Mouse (Mus musculus) forebrain, postnatal 0 days (tissue): ENCODE results near the gene Ube2e3. TPM values are rescaled to one million over a fixed set of nuclear protein-coding genes. Genes with fewer than 3 reads are reported as not detected.

ENCODE experiments used
- ATAC-seq: fragments of 200-750 bp; cut with Nextera tagmentation; 2 replicates; pipeline ENCODE4 v1.8.0; 2017; ENCODE audit warnings: mild to moderate bottlenecking, moderate library complexity
- DNase-seq: peaks from one replicate; pipeline ENCODE4 v3.0.0-alpha.2; 2015
- H3K27ac ChIP-seq: fragments of 300-500 bp; sonication (generic); 2 replicates; pipeline ENCODE4 v1.5.1; 2014; ENCODE audit warnings: low read depth, mild to moderate bottlenecking, antibody characterized with exemption, low read length, moderate library complexity, mixed read lengths
- H3K27me3 ChIP-seq: fragments of 300-500 bp; sonication (generic); 2 replicates; pipeline ENCODE4 v1.6.1; 2014; ENCODE audit warnings: mild to moderate bottlenecking, low read length, mixed read lengths; ENCODE audit not compliant: insufficient read depth
- H3K36me3 ChIP-seq: fragments of 300-500 bp; sonication (generic); 2 replicates; pipeline ENCODE4 v1.6.1; 2014; ENCODE audit warnings: mild to moderate bottlenecking, moderate library complexity; ENCODE audit not compliant: insufficient read depth
- H3K4me1 ChIP-seq: fragments of 300-500 bp; sonication (generic); 2 replicates; pipeline ENCODE4 v1.6.1; 2014; ENCODE audit warnings: antibody characterized with exemption; ENCODE audit not compliant: insufficient read depth
- H3K4me2 ChIP-seq: fragments of 300-500 bp; sonication (generic); 2 replicates; pipeline ENCODE4 v1.6.1; 2014; ENCODE audit warnings: low read depth, mild to moderate bottlenecking, moderate library complexity
- H3K4me3 ChIP-seq: fragments of 300-500 bp; sonication (generic); 2 replicates; pipeline ENCODE4 v1.5.1; 2014; ENCODE audit warnings: low read depth, low read length, mixed read lengths
- H3K9ac ChIP-seq: fragments of 300-500 bp; sonication (generic); 2 replicates; pipeline ENCODE4 v1.6.1; 2014; ENCODE audit warnings: mild to moderate bottlenecking
- H3K9me3 ChIP-seq: fragments of 300-500 bp; sonication (generic); 2 replicates; pipeline ENCODE4 v1.6.1; 2016; ENCODE audit warnings: low read length
- CTCF ChIP-seq: sonication (generic); IDR thresholded peaks from 2 replicates; pipeline ENCODE4 v1.5.1; 2016; ENCODE audit warnings: antibody characterized with exemption, control low read depth, low read depth
- WGBS: fragments of 180-500 bp; shearing (Covaris S2); extraction: QIAGEN DNeasy Blood & Tissue Kit; methylation state at CpG from one replicate; pipeline ENCODE4 v1.1.7; 2014; 5-methylcytosine and 5-hydroxymethylcytosine counted together
- polyA plus RNA-seq: library from polyadenylated mRNA; unstranded; fragments of >200 nt; fragmentation: Nextera tagmentation; extraction: Ambion mirVana; gene quantifications from 2 replicates; pipeline ENCODE4 v1.2.1, GENCODE M21; 2015
- total RNA-seq: library from RNA; depleted of rRNA; stranded (reverse); fragments of >200 nt; gene quantifications from 2 replicates; pipeline ENCODE4 v1.2.3, GENCODE M21; 2014

Gene Ube2e3
- total and polyA plus RNA-seq, 2 experiments from 2014 or later = 226 to 248 TPM

GRCm38 (mm10) chr2:78922980-78923674 is 55.2 kb downstream of the Ube2e3 start:
- no peak for TF ChIP-seq CTCF
- no peak overlapping the region for H3K4me3 ChIP-seq
- H3K36me3 ChIP-seq = 0 out of 2 replicates have a peak, but pooled peaks cover 3% of the 10 kb centered on the region
- WGBS = 91% methylated on average over 6 of the region's 6 CpGs
- no peak overlapping the region for H3K27ac ChIP-seq
- H3K4me1 ChIP-seq = no peaks in the 10 kb centered on the region
- no peaks in the 10 kb centered on the region for H3K27me3 ChIP-seq
- DNase-seq = no peak
- no peak overlapping the region for H3K4me2 ChIP-seq
- no peaks in the 10 kb centered on the region for H3K9me3 ChIP-seq
- H3K9ac ChIP-seq = no peak overlapping the region
- ATAC-seq = no peak

- Histone ChIP-seq H3K4me2 (no peak overlapping the region), H3K9ac (no peak overlapping the region), H3K27ac (no peak overlapping the region), H3K27me3 (no peaks in the 10 kb centered on the region), H3K36me3 (0 out of 2 replicates have a peak, but pooled peaks cover 3% of the 10 kb centered on the region), H3K9me3 (no peaks in the 10 kb centered on the region), H3K4me1 (no peaks in the 10 kb centered on the region), H3K4me3 (no peak overlapping the region)
- no peak for DNase-seq
- no peak for TF ChIP-seq CTCF
- 82% methylated on average over 1 of the region's 1 CpGs for WGBS
- no peak for ATAC-seq
These were observed 57.9 kb downstream of the Ube2e3 start for GRCm38 (mm10) chr2:78925807-78926206.

GRCm38 (mm10) chr2:78927625-78928024 is 59.7 kb downstream of the Ube2e3 start:
- Histone ChIP-seq H3K4me1 (no peaks in the 10 kb centered on the region), H3K4me2 (no peak overlapping the region), H3K9me3 (no peaks in the 10 kb centered on the region), H3K9ac (no peak overlapping the region), H3K27ac (no peak overlapping the region), H3K36me3 (no peaks in the 10 kb centered on the region), H3K27me3 (no peaks in the 10 kb centered on the region), H3K4me3 (no peak overlapping the region)
- DNase-seq (no peak), ATAC-seq (no peak)
- WGBS = 73% methylated on average over 3 of the region's 3 CpGs
- TF ChIP-seq CTCF = no peak

- Histone ChIP-seq H3K4me3 (no peak overlapping the region), H3K9ac (no peak overlapping the region), H3K27ac (no peak overlapping the region), H3K4me1 (no peaks in the 10 kb centered on the region), H3K9me3 (no peaks in the 10 kb centered on the region), H3K4me2 (no peak overlapping the region), H3K36me3 (no peaks in the 10 kb centered on the region), H3K27me3 (no peaks in the 10 kb centered on the region)
- no peak for TF ChIP-seq CTCF
- WGBS = 60% methylated on average over 5 of the region's 5 CpGs
- no peak for ATAC-seq
- DNase-seq = no peak
These were observed 60.2 kb downstream of the Ube2e3 start for GRCm38 (mm10) chr2:78928080-78928479.

- 40% methylated on average over 2 of the region's 2 CpGs for WGBS
- no peak overlapping the region for H3K9ac ChIP-seq
- H3K27me3 ChIP-seq = no peaks in the 10 kb centered on the region
- H3K27ac ChIP-seq = no peak overlapping the region
- no peaks in the 10 kb centered on the region for H3K4me1 ChIP-seq
- ATAC-seq = no peak
- no peak overlapping the region for H3K4me3 ChIP-seq
- peak; percentile 57 for TF ChIP-seq CTCF
- no peak overlapping the region for H3K4me2 ChIP-seq
- no peaks in the 10 kb centered on the region for H3K36me3 ChIP-seq
- no peaks in the 10 kb centered on the region for H3K9me3 ChIP-seq
- peak; percentile 22 for DNase-seq
These were observed 63.4 kb downstream of the Ube2e3 start for GRCm38 (mm10) chr2:78931358-78931757.

- Histone ChIP-seq H3K36me3 (no peaks in the 10 kb centered on the region), H3K27me3 (no peaks in the 10 kb centered on the region), H3K27ac (no peak overlapping the region), H3K9ac (no peak overlapping the region), H3K4me3 (no peak overlapping the region), H3K9me3 (no peaks in the 10 kb centered on the region), H3K4me1 (no peaks in the 10 kb centered on the region), H3K4me2 (peak overlapping the region; percentile 17; the same call in 1 of the 2 replicates)
- DNase-seq = peak; percentile 68
- peak; percentile 88 for TF ChIP-seq CTCF
- 34% methylated on average over 3 of the region's 3 CpGs for WGBS
- peak; percentile 66; the same call in 1 of the 2 replicates for ATAC-seq
These were observed 91.5 kb downstream of the Ube2e3 start for GRCm38 (mm10) chr2:78959451-78959850.

- H3K27ac ChIP-seq = no peak overlapping the region
- no peaks in the 10 kb centered on the region for H3K9me3 ChIP-seq
- H3K4me1 ChIP-seq = no peaks in the 10 kb centered on the region
- no peak for ATAC-seq
- no peak overlapping the region for H3K4me2 ChIP-seq
- no peak overlapping the region for H3K4me3 ChIP-seq
- H3K27me3 ChIP-seq = no peaks in the 10 kb centered on the region
- WGBS = 67% methylated on average over 5 of the region's 5 CpGs
- TF ChIP-seq CTCF = 0 out of 2 replicates have a peak, but pooled peaks have one; percentile 8
- no peaks in the 10 kb centered on the region for H3K36me3 ChIP-seq
- H3K9ac ChIP-seq = no peak overlapping the region
- peak; percentile 18 for DNase-seq
These were observed 92.4 kb downstream of the Ube2e3 start for GRCm38 (mm10) chr2:78960288-78960687.
